Mouse (Mus musculus) G1E-ER4 (cell line): Measurements from ENCODE around the gene Top2b. TPM values are rescaled to one million over a fixed set of nuclear protein-coding genes. Genes with fewer than 3 reads are reported as not detected.

Experiments
- GATA1 ChIP-seq: IDR thresholded peaks from one replicate; pipeline ENCODE4 v1.8.0; 2012; ENCODE audit warnings: low read length, inconsistent platforms
- polyA plus RNA-seq: library from polyadenylated mRNA; stranded (reverse); fragments of >175 nt; gene quantifications from 2 replicates; pipeline ENCODE4 v1.2.3, GENCODE M21; 2012

The Top2b gene
- polyA plus RNA-seq, result 12.9 and 17.2 TPM in 2 replicates

- TF ChIP-seq GATA1, result no peak
Measured at GRCm38 (mm10) chr14:16364878-16365337, at the start of gene Top2b. Top2b (plus strand) TSS chr14:16365179.

GRCm38 (mm10) chr14:16316715-16317114 lies 48.3 kb upstream of the Top2b start:
- no peak for TF ChIP-seq GATA1

GRCm38 (mm10) chr14:16319818-16320217 lies 45.2 kb upstream of the Top2b start:
- no peak for TF ChIP-seq GATA1

- no peak for TF ChIP-seq GATA1
Measured at GRCm38 (mm10) chr14:16324394-16324793, 40.6 kb upstream of the Top2b start.

- no peak for TF ChIP-seq GATA1
Measured at GRCm38 (mm10) chr14:16325208-16325607, 39.8 kb upstream of the Top2b start.

- no peak for TF ChIP-seq GATA1
Measured at GRCm38 (mm10) chr14:16328531-16328930, 36.4 kb upstream of the Top2b start.

GRCm38 (mm10) chr14:16328959-16329480 lies 36.0 kb upstream of the Top2b start:
- no peak for TF ChIP-seq GATA1

GRCm38 (mm10) chr14:16329756-16330155 lies 35.2 kb upstream of the Top2b start:
- TF ChIP-seq GATA1, result no peak

DNA sequence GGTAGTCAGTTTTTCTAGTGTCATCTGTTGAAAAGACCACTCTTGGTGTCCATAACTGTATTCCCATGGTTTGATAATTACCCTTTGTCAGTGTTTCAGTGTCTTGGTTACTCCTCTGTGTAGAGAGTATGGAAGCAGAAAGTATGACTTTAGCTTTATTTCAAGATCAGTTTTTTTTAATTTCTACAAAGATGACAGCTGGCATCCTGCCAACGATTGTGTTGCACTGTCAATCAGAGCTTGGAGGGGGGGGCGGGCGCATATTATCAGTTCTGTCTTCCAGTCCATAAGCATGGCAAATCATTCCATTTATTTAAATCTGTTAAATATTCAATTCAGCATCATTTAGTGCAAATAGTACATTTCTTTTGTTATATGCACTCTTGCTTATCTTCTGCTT lies 30.7 kb upstream of the Top2b start:
- TF ChIP-seq GATA1, result no peak

DNA sequence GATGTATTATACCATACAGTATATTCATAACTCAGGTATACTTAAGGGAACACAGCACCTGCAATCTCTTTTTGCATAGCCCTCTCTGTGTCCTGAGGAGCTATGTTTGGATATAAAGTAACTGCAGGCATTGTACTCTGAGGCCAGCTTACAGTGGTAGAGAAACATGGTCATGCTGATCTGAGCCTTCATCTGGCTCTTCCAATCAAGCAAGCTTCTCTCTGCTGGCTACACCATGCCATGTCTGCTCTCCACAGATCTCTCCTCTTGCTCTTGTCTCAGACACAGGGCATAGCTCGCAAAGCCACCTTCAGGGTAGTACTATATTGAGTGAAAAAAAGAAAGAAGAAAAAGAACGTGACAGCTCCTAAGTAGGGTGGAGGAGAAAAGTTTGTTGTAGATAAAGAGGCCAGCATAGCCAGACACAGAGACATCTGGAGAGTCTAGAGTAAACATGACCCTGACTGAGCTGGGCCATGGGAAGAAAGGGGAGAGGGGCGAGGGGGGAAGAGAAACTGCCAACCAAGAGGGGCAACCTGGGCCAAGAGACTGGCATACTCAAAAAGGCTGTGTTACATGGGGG lies 29.1 kb upstream of the Top2b start:
- no peak for TF ChIP-seq GATA1

- no peak for TF ChIP-seq GATA1
Measured at GRCm38 (mm10) chr14:16347505-16347904, 17.5 kb upstream of the Top2b start.

- TF ChIP-seq GATA1, result no peak
Measured at GRCm38 (mm10) chr14:16359704-16360103, 5.3 kb upstream of the Top2b start.

DNA sequence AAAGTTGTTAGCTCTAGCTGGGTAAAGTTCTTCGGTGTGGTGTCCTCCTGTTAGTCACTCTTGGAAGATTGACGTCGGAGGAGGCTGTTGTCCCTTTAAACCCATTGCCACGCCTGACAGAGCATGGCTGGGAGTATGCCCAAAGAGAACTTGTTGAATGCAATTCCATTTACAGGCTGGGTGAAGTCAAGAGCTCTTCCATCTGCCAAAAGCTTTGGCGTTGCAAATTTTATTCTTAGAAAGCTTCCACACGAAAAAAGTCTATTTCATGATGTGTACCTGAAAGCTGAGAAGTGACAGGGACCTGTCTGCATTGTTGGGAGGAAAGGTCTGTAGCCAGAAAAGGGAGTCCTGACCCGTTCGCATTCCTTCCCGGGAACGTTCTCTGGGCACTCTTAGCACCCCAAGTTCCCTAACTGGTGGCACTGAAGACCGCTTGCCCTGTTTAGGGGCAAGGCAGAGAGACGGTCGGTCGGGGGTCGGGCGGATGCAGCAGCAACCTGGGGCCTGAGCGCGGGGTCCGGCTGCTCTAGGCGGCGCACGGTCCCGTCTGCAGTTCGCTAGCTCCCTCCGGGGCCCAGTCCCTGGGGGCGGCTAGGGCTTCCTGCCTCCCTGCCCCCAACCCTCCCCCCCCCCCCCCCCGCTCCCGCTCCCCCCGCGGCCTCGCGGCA lies 683 bp upstream of the Top2b start:
- TF ChIP-seq GATA1, result no peak

GRCm38 (mm10) chr14:16365362-16366173 lies 589 bp downstream of the Top2b start:
- TF ChIP-seq GATA1, result no peak

DNA sequence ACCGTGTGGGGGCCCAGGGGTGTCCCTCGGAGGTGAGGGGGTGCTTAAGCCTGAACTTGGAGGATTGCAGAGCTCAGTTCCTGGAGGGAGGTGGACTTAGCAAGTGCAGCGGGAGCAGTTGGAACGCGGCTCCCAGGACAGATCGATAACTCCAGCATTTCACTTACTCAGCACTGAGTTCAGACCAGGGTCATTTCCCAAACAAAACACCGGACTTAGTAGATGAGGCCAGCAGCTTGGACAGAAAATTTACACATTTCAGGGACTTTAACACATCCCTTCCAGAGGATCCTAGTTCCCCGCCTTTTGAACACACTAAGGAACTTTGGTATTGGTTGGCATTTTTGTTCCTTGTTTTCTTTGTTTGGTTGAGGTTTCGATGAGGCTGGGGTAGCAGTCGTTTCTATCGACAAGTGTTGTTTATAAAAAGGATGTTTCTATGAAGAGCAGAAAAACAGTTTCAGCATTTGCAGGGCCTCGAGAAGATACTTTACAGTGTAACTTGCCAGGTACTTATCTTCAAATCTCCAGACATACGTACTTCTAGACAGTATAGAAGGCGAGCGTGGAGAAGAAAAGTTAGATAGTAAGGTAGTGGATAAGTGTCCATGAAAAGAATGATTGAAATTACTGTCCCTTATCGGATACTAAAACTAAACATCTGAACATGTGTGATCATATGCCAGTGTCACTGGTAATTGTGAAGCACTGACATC lies 1.4 kb downstream of the Top2b start:
- TF ChIP-seq GATA1, result no peak

DNA sequence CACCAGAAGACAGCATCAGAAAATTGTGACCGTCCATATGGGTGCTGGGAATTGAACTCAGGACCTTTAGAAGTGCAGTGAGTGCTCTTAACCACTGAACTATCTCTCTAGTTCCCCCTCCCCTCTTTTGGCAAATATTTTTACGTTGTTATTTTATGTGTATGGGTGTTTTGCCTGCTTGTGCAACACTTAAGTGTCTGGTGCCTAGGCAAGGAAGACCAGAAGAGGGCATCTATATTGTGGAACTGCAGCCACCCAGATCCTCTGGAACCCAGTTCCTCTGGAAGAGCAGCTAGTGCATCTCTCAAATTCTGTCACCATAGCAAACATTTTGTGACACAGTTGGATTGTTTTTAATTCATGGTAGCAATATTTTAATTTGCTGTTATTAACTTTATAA lies 2.0 kb downstream of the Top2b start:
- TF ChIP-seq GATA1, result no peak

DNA sequence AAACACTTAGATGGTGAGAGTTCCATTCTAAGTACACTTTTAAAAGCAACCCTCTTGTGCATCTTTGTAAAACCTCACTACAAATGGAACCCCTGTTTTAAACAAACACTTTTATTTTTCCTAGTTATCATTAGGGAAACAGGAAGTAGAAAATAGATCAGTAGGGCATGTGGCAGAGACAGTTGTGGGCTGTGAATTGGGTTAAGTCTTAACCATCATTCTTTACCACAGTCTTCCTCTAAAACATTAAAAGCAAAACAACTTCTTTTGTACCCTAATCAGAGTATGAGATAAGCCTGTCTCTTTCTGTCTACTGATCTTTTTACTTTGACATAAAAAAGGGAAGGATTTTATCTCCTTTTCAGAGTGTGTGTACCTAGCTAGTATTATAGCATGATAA lies 7.8 kb downstream of the Top2b start:
- no peak for TF ChIP-seq GATA1
